Mouse (Mus musculus) kidney, adult 2 months (tissue): ENCODE measurements at regions not wholly inside any gene's neighbourhood (a gene's known extent, or its start where the extent isn't known, plus 50 kb on each side); places are given as distances from the start of the nearest gene placed in this dataset.
"Not testable (repeated sequence)": the region's sequence is repeated elsewhere in the genome, so short reads cannot be mapped to it uniquely, and the experiment has no call there.

Experiments
- DNase-seq: peaks from one replicate; pipeline ENCODE4 v3.0.0; 2021
- H3K27ac ChIP-seq: fragments of 200-500 bp; 2 replicates; pipeline ENCODE4 v1.5.1; 2012; ENCODE audit warnings: low read depth, low read length, control low read depth, inconsistent platforms; ENCODE audit not compliant: insufficient read depth
- H3K27me3 ChIP-seq: fragments of 200-500 bp; replicated peaks from 2 replicates; pipeline ENCODE4 v1.6.1; 2012; ENCODE audit warnings: mild to moderate bottlenecking, moderate library complexity, low read length, inconsistent platforms; ENCODE audit not compliant: control insufficient read depth, insufficient read depth
- H3K36me3 ChIP-seq: fragments of 200-500 bp; 2 replicates; pipeline ENCODE4 v1.6.1; 2012; ENCODE audit warnings: mild to moderate bottlenecking, moderate library complexity, low read length, inconsistent platforms; ENCODE audit not compliant: control insufficient read depth, insufficient read depth
- H3K4me1 ChIP-seq: fragments of 200-500 bp; 2 replicates; pipeline ENCODE4 v1.6.1; 2011; ENCODE audit warnings: low read length; ENCODE audit not compliant: control insufficient read depth, insufficient read depth
- H3K4me3 ChIP-seq: fragments of 200-500 bp; 2 replicates; pipeline ENCODE4 v1.5.1; 2011; ENCODE audit warnings: mild to moderate bottlenecking, low read depth, low read length, control low read depth; ENCODE audit not compliant: insufficient read depth
- CTCF ChIP-seq: fragments of 200-500 bp; conservative IDR thresholded peaks from 2 replicates; pipeline ENCODE4 v1.5.1; 2011; ENCODE audit warnings: low read depth, mild to moderate bottlenecking, control low read depth, low read length, moderate library complexity, mixed read lengths; ENCODE audit not compliant: insufficient read depth, insufficient read length
- POLR2A ChIP-seq: fragments of 200-500 bp; IDR thresholded peaks from one replicate; pipeline ENCODE4 v1.6.1; 2011; ENCODE audit warnings: low read depth, low read length, control low read depth
- WGBS: fragments of 180-500 bp; shearing (Covaris S2); methylation state at CpG from one replicate; pipeline ENCODE4 v1.1.7; 2018; 5-methylcytosine and 5-hydroxymethylcytosine counted together

DNA sequence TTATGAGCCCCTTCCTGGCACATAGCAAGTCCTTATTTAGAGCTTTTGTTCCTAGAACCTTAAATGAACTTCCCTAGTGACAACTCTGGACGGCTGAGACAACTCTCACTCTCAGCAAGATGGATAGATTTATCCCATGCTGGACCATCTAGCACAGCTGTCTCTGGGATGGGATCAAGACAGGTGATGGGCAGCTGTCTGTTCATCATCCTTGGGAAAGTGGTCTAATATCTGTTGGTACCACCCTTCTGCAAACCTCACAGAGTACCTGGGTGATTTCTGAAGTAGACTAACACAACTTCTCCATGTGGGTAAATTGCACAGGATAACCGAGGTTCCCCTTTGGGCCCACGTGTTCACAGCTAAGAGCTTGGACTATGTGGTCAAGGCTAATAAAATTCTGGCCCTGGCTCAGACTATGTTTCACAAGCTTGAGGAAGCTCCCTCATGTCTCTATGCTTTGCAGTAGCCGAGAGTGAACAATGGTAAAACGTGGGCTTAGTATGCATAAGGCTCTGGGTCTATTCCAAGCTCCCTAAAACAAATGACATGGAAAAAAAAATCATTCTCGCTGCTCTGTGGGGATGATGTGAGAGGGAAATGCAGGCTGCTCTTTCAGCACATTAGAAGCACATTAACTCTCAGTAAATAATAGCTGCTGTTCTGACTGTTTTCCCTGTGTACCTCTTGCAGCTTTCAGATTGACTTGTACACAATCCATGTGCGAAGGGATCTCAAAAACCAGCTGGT lies 135.1 kb upstream of the 1700056E22Rik start:
- no peak for TF ChIP-seq POLR2A
- TF ChIP-seq CTCF, result no peak
- H3K4me3 ChIP-seq, result no peak overlapping the region
- H3K27me3 ChIP-seq, result no peaks in the 10 kb centered on the region
- H3K4me1 ChIP-seq, result no peaks in the 10 kb centered on the region
- H3K36me3 ChIP-seq, result no peaks in the 10 kb centered on the region
- DNase-seq, result no peak
- H3K27ac ChIP-seq, result no peak overlapping the region
- 48% methylated on average over 7 of the region's 7 CpGs for WGBS

GRCm38 (mm10) chr1:184166951-184167350 lies 132.8 kb upstream of the 1700056E22Rik start:
- Histone ChIP-seq H3K4me3 (no peak overlapping the region), H3K4me1 (no peaks in the 10 kb centered on the region), H3K27me3 (no peaks in the 10 kb centered on the region), H3K36me3 (no peaks in the 10 kb centered on the region), H3K27ac (no peak overlapping the region)
- 68% methylated on average over 2 of the region's 2 CpGs for WGBS
- no peak for TF ChIP-seq POLR2A
- no peak for TF ChIP-seq CTCF
- DNase-seq, result no peak

GRCm38 (mm10) chr1:184162526-184162925 lies 128.4 kb upstream of the 1700056E22Rik start:
- WGBS, result 89% methylated on average over 2 of the region's 2 CpGs

DNA sequence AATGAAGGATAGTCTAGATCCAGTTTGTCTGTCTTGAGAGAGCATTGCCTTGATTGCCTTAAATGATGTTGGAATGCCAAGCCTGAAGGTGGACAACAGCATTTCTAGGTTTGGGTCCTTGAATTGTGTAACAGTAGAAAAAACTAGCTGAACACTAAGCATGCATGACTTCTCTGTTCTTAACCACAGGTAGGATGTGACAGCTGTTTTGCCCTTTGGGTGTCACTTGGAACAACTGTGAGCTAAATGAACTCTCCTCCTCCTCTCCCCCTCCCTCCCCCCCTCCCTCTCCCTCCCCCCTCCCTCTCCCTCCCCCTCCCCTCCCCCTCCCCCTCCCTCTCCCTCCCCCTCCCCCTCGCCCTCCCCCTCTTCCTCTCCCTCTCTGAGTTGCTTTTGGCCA lies 113.6 kb upstream of the 1700056E22Rik start:
- TF ChIP-seq POLR2A (no peak), CTCF (no peak)
- no CpG with 5 or more reads among the region's 1 CpGs for WGBS
- H3K4me1 ChIP-seq, result no peaks in the 10 kb centered on the region
- H3K36me3 ChIP-seq, result no peaks in the 10 kb centered on the region
- H3K27ac ChIP-seq, result no peak overlapping the region
- H3K4me3 ChIP-seq, result no peak overlapping the region
- no peaks in the 10 kb centered on the region for H3K27me3 ChIP-seq
- no peak for DNase-seq

More at GRCm38 (mm10) chr1:184162526-184162925, 128.4 kb upstream of the 1700056E22Rik start:
- H3K36me3 ChIP-seq, H3K27ac ChIP-seq, H3K4me1 ChIP-seq, H3K27me3 ChIP-seq, H3K4me3 ChIP-seq, DNase-seq: not testable (repeated sequence)

- no peak overlapping the region for H3K4me3 ChIP-seq
- 29% methylated on average over 2 of the region's 2 CpGs for WGBS
- H3K27ac ChIP-seq, result no peak overlapping the region
- no peak for TF ChIP-seq POLR2A
- no peak for TF ChIP-seq CTCF
- H3K36me3 ChIP-seq, result no peaks in the 10 kb centered on the region
- no peaks in the 10 kb centered on the region for H3K4me1 ChIP-seq
- peak; percentile 8 for DNase-seq
- no peaks in the 10 kb centered on the region for H3K27me3 ChIP-seq
Observed at GRCm38 (mm10) chr1:184142974-184143373, 108.9 kb upstream of the 1700056E22Rik start.

DNA sequence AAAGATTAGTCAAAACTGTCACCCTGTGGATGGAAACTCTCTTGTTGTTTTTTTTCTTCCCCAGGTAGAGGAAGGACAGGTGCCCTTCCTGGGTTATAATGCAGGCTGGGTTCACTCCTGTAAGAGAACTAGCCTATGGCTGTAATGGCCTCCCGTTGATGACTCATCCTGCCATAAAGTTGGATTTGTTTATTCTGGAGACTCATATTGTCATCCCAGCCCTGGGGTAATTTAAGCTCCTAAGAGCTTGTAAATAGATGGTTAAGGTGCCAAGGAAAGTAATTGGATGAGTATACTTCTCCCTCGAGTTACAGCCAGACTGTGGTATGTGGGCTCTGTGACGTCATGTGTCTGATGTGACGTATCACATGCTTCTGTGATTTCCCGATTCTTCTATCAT lies 106.4 kb upstream of the 1700056E22Rik start:
- no peak for DNase-seq

GRCm38 (mm10) chr1:184140082-184140481 lies 106.0 kb upstream of the 1700056E22Rik start:
- DNase-seq, result no peak
- no peak overlapping the region for H3K4me3 ChIP-seq
- H3K27me3 ChIP-seq, result no peaks in the 10 kb centered on the region
- no peak for TF ChIP-seq CTCF
- TF ChIP-seq POLR2A, result no peak
- H3K36me3 ChIP-seq, result no peaks in the 10 kb centered on the region
- 51% methylated on average over 4 of the region's 4 CpGs for WGBS
- H3K27ac ChIP-seq, result no peak overlapping the region
- no peaks in the 10 kb centered on the region for H3K4me1 ChIP-seq

More for the DNA sequence above, 106.4 kb upstream of the 1700056E22Rik start:
- whole genome bisulfite sequencing, result 48% methylated on average over 5 of the region's 5 CpGs
- H3K27ac ChIP-seq, result no peak overlapping the region
- no peaks in the 10 kb centered on the region for H3K36me3 ChIP-seq
- H3K27me3 ChIP-seq, result no peaks in the 10 kb centered on the region
- TF ChIP-seq CTCF (no peak), POLR2A (no peak)
- H3K4me3 ChIP-seq, result no peak overlapping the region
- H3K4me1 ChIP-seq, result no peaks in the 10 kb centered on the region
